ENCODE assay signal across 24 mouse cellular contexts in the genomic region with DNA sequence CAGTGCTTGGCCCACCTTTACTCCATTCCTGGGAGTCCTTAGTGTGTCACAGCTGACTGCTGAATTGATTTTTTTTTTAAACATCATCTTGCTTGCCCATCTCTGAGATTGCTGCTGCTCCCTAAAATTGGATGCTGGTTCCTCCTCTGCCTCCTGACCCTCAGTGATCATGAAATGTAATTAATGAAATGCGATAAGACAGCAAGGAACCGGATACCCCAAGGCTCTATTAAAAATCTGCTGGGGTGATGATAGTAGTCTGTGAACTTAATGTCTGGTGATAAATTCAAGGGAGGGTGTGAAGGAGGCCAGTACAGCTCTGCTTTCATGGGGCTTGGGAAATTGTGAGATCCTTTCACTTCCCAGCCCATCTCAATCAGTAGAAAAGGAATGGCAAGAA.
A peak's percentile ranks its signal among the peaks of the same experiment; 100 is the strongest.
DNase-seq lines count a peak whose midpoint lies in the region; ATAC-seq and TF ChIP-seq lines count a peak whose summit lies in the region.
"Had no signal": no experiment of that assay in that cellular context is flagged by ENCODE, and none has a peak within 500 bp of the region (broad histone marks: within the 10 kb centered on the region; RNA-seq: fewer than 3 reads in every experiment).

No protein-coding gene starts in this region.

- H3K9me3 ChIP-seq in kidney, embryonic 16.5 days (ENCODE audit: low read length): no peaks in the 10 kb centered on the region
- H3K9me3 ChIP-seq in liver, embryonic 13.5 days (replicated peaks): no peaks in the 10 kb centered on the region
- no peaks in the 10 kb centered on the region for H3K9me3 ChIP-seq in liver, embryonic 11.5 days (ENCODE audit: control insufficient read depth, low read length)
- no peaks in the 10 kb centered on the region for H3K9me3 ChIP-seq in liver, embryonic 15.5 days (replicated peaks)
- H3K9me3 ChIP-seq in forebrain, postnatal 0 days (ENCODE audit: low read length): no peaks in the 10 kb centered on the region
- H3K9me3 ChIP-seq: forebrain, embryonic 10.5 days; forebrain, embryonic 13.5 days; G1E; hindbrain, embryonic 12.5 days; hindbrain, embryonic 15.5 days had no signal

- no peak for TF ChIP-seq CTCF in forebrain, postnatal 0 days (IDR thresholded peaks at IDR 0.05; ENCODE audit: low read depth)

- ATAC-seq in kidney, embryonic 16.5 days (ENCODE audit: low FRiP score, low TSS enrichment): 0 out of 2 replicates have a peak, but pooled peaks have one; percentile 14
- no peak for ATAC-seq in liver, embryonic 13.5 days (ENCODE audit: low read depth)
- ATAC-seq in liver, embryonic 11.5 days (replicated peaks; ENCODE audit: low FRiP score): no peak
- ATAC-seq in liver, embryonic 15.5 days (ENCODE audit: insufficient read depth): no peak
- ATAC-seq in forebrain, postnatal 0 days: no peak
- ATAC-seq: activated CD4-positive, CD25-positive, alpha-beta regulatory T cell, adult 4 months; forebrain, embryonic 13.5 days; forebrain, embryonic 16.5 days had no signal

- H3K9ac ChIP-seq in kidney, embryonic 16.5 days (replicated peaks; ENCODE audit: low read length): no peak overlapping the region
- peak overlapping the region; percentile 43 for H3K9ac ChIP-seq in liver, embryonic 13.5 days
- H3K9ac ChIP-seq in liver, embryonic 11.5 days (ENCODE audit: low read depth, low read length): no peak overlapping the region
- H3K9ac ChIP-seq in liver, embryonic 15.5 days: no peak overlapping the region
- no peak overlapping the region for H3K9ac ChIP-seq in forebrain, postnatal 0 days
- H3K9ac ChIP-seq: forebrain, embryonic 13.5 days; hindbrain, embryonic 12.5 days; hindbrain, embryonic 15.5 days had no signal

- H3K4me3 ChIP-seq in kidney, embryonic 16.5 days (ENCODE audit: low read length): no peak overlapping the region
- H3K4me3 ChIP-seq in liver, embryonic 13.5 days (replicated peaks): no peak overlapping the region
- H3K4me3 ChIP-seq in liver, embryonic 11.5 days (ENCODE audit: low read depth, low read length): no peak overlapping the region
- no peak overlapping the region for H3K4me3 ChIP-seq in liver, embryonic 15.5 days (replicated peaks)
- H3K4me3 ChIP-seq in forebrain, postnatal 0 days (ENCODE audit: low read depth, low read length): no peak overlapping the region
- H3K4me3 ChIP-seq: forebrain, embryonic 10.5 days; forebrain, embryonic 13.5 days; gastrocnemius, adult 2 months; hindbrain, embryonic 12.5 days; hindbrain, embryonic 15.5 days had no signal

- H3K36me3 ChIP-seq in kidney, embryonic 16.5 days (ENCODE audit: insufficient read depth, low read length): no peaks in the 10 kb centered on the region
- H3K36me3 ChIP-seq in liver, embryonic 13.5 days: no peaks in the 10 kb centered on the region
- no peaks in the 10 kb centered on the region for H3K36me3 ChIP-seq in liver, embryonic 11.5 days (ENCODE audit: control insufficient read depth, insufficient read depth, low read length)
- H3K36me3 ChIP-seq in liver, embryonic 15.5 days (replicated peaks): no peaks in the 10 kb centered on the region
- no peaks in the 10 kb centered on the region for H3K36me3 ChIP-seq in forebrain, postnatal 0 days (ENCODE audit: insufficient read depth)
- H3K36me3 ChIP-seq: forebrain, embryonic 10.5 days; G1E; hindbrain, embryonic 12.5 days; hindbrain, embryonic 15.5 days had no signal

- no peak overlapping the region for H3K4me2 ChIP-seq in kidney, embryonic 16.5 days (replicated peaks; ENCODE audit: low read depth, low read length)
- no peak overlapping the region for H3K4me2 ChIP-seq in liver, embryonic 13.5 days
- H3K4me2 ChIP-seq in liver, embryonic 11.5 days: no peak overlapping the region
- H3K4me2 ChIP-seq in liver, embryonic 15.5 days: no peak overlapping the region
- no peak overlapping the region for H3K4me2 ChIP-seq in forebrain, postnatal 0 days (ENCODE audit: low read depth)
- H3K4me2 ChIP-seq: forebrain, embryonic 13.5 days; heart, embryonic 11.5 days; hindbrain, embryonic 12.5 days; hindbrain, embryonic 15.5 days had no signal

- WGBS in kidney, embryonic 16.5 days: 40% methylated on average over 2 of the region's 2 CpGs
- WGBS in liver, embryonic 13.5 days (ENCODE audit: insufficient replicate concordance): 59% methylated on average over 2 of the region's 2 CpGs
- WGBS in liver, embryonic 11.5 days: 77% methylated on average over 2 of the region's 2 CpGs
- WGBS in liver, embryonic 15.5 days (ENCODE audit: insufficient replicate concordance): 61% methylated on average over 2 of the region's 2 CpGs
- 95% methylated on average over 2 of the region's 2 CpGs for WGBS in forebrain, postnatal 0 days

- H3K4me1 ChIP-seq in kidney, embryonic 16.5 days (ENCODE audit: insufficient read depth, low read length): peaks cover 16% of the 10 kb centered on the region
- H3K4me1 ChIP-seq in liver, embryonic 13.5 days (replicated peaks): peaks cover 85% of the 10 kb centered on the region
- H3K4me1 ChIP-seq in liver, embryonic 11.5 days (replicated peaks; ENCODE audit: control insufficient read depth, insufficient read depth, low read length): peaks cover 34% of the 10 kb centered on the region
- H3K4me1 ChIP-seq in liver, embryonic 15.5 days (replicated peaks): peaks cover 69% of the 10 kb centered on the region
- no peaks in the 10 kb centered on the region for H3K4me1 ChIP-seq in forebrain, postnatal 0 days (ENCODE audit: insufficient read depth)

- DNase-seq in kidney, postnatal 36 days: no peak
- DNase-seq in liver, embryonic 13.5 days: no peak
- no peak for DNase-seq in liver, embryonic 11.5 days (ENCODE audit: low spot score)
- DNase-seq in forebrain, postnatal 0 days: no peak
- DNase-seq in left cerebral cortex, adult 9 months (ENCODE audit: low spot score in 2 of 2): no peak
- DNase-seq: adrenal gland, adult 8-10 months; adrenal gland, postnatal 25 days; B cell, adult 2 months; cerebellum, adult 11-12 months; cerebellum, adult 8-10 months; cerebellum, postnatal 14 days; gastrocnemius, adult 2 months; gastrocnemius, postnatal 14 days had no signal

- H3K27me3 ChIP-seq in kidney, embryonic 16.5 days (ENCODE audit: insufficient read depth, low read length): no peaks in the 10 kb centered on the region
- H3K27me3 ChIP-seq in liver, embryonic 13.5 days: no peaks in the 10 kb centered on the region
- H3K27me3 ChIP-seq in liver, embryonic 11.5 days (replicated peaks; ENCODE audit: control insufficient read depth, insufficient read depth, low read length): no peaks in the 10 kb centered on the region
- no peaks in the 10 kb centered on the region; the same call in 1 of the 2 replicates for H3K27me3 ChIP-seq in liver, embryonic 15.5 days
- H3K27me3 ChIP-seq in forebrain, postnatal 0 days (ENCODE audit: insufficient read depth, low read length): no peaks in the 10 kb centered on the region
- H3K27me3 ChIP-seq: CH12.LX; forebrain, embryonic 13.5 days; hindbrain, embryonic 12.5 days; hindbrain, embryonic 15.5 days had no signal

- no peak overlapping the region for H3K27ac ChIP-seq in kidney, embryonic 16.5 days (ENCODE audit: low read length)
- peak overlapping the region; percentile 63 for H3K27ac ChIP-seq in liver, embryonic 13.5 days
- H3K27ac ChIP-seq in liver, embryonic 11.5 days (ENCODE audit: low read depth, low read length): no peak overlapping the region
- peak overlapping the region; percentile 58; the same call in 1 of the 2 replicates for H3K27ac ChIP-seq in liver, embryonic 15.5 days (replicated peaks)
- no peak overlapping the region for H3K27ac ChIP-seq in forebrain, postnatal 0 days (ENCODE audit: low read depth, low read length)
- H3K27ac ChIP-seq: forebrain, embryonic 10.5 days; forebrain, embryonic 13.5 days; gastrocnemius, adult 2 months; hindbrain, embryonic 12.5 days; hindbrain, embryonic 15.5 days had no signal

Comparison
In these comparisons a context has a peak if more than half of its experiments do, and no peak if none do; other contexts are left out.
1. H3K27ac ChIP-seq: peak in liver, embryonic 13.5 days (single experiment) and liver, embryonic 15.5 days (single experiment); none in kidney, embryonic 16.5 days (single experiment), liver, embryonic 11.5 days (single experiment) and forebrain, postnatal 0 days (single experiment).